Mouse (Mus musculus) left cerebral cortex, adult 18-20 months (tissue): ENCODE data around the gene Otop1. TPM values are rescaled to one million over a fixed set of nuclear protein-coding genes. Genes with fewer than 3 reads are reported as not detected.

ENCODE experiments used
- DNase-seq, 2 experiments: peaks; one replicate each; pipeline ENCODE4 v3.0.0; 2021 to 2022; ENCODE audit warnings: low spot score in 2 of 2, mixed read lengths in 1 of 2
- long read RNA-seq, 2 experiments: library from polyadenylated mRNA; stranded (forward); transcript quantifications; one replicate each; pipeline ENCODE4 v2.0.0; 2021
- total RNA-seq, 2 experiments: library from RNA; stranded (reverse); gene quantifications; 2 replicates each; pipeline ENCODE4 v1.2.3; 2021

Gene Otop1
- not detected for total RNA-seq
- long read RNA-seq, experiment 1: 0 reads
- long read RNA-seq, experiment 2: 0 reads

GRCm38 (mm10) chr5:38275771-38276170 is at the start of gene Otop1:
Gene Otop1 (plus strand): TSS chr5:38275972.
- no peak for DNase-seq

- peak; percentile 45 to 56 for DNase-seq
These were observed 40.4 kb upstream of the Otop1 start for GRCm38 (mm10) chr5:38235422-38235821.

GRCm38 (mm10) chr5:38236627-38237026 is 39.1 kb upstream of the Otop1 start:
- no peak for DNase-seq

- no peak for DNase-seq
These were observed 34.9 kb upstream of the Otop1 start for GRCm38 (mm10) chr5:38240727-38241472.

- DNase-seq: no peak
These were observed 34.3 kb upstream of the Otop1 start for GRCm38 (mm10) chr5:38241473-38241834.

GRCm38 (mm10) chr5:38241966-38242365 is 33.8 kb upstream of the Otop1 start:
- no peak for DNase-seq

GRCm38 (mm10) chr5:38255195-38255594 is 20.6 kb upstream of the Otop1 start:
- DNase-seq: no peak

- no peak for DNase-seq
These were observed 20.1 kb upstream of the Otop1 start for GRCm38 (mm10) chr5:38255644-38256043.

GRCm38 (mm10) chr5:38256551-38256950 is 19.2 kb upstream of the Otop1 start:
- no peak for DNase-seq

GRCm38 (mm10) chr5:38258034-38258772 is 17.6 kb upstream of the Otop1 start:
- peak in 1 of 2 experiments; percentile 18 for DNase-seq

- no peak for DNase-seq
These were observed 17.0 kb upstream of the Otop1 start for GRCm38 (mm10) chr5:38258773-38259146.

- DNase-seq: no peak
These were observed 16.2 kb upstream of the Otop1 start for GRCm38 (mm10) chr5:38259455-38260106.

GRCm38 (mm10) chr5:38260107-38260682 is 15.6 kb upstream of the Otop1 start, which contains the start of gene Tmem128:
Gene Tmem128 (plus strand): TSS chr5:38260185.
- DNase-seq: peak; percentile 66 to 76

GRCm38 (mm10) chr5:38270942-38271341 is 4.8 kb upstream of the Otop1 start:
- DNase-seq: no peak

- no peak for DNase-seq
These were observed 1.9 kb upstream of the Otop1 start for GRCm38 (mm10) chr5:38273831-38274230.

- DNase-seq: no peak
These were observed 679 bp downstream of the Otop1 start for GRCm38 (mm10) chr5:38276451-38276850.

GRCm38 (mm10) chr5:38277098-38277866 is 1.5 kb downstream of the Otop1 start:
- peak in 1 of 2 experiments; percentile 8 for DNase-seq

GRCm38 (mm10) chr5:38277936-38278600 is 2.3 kb downstream of the Otop1 start:
- no peak for DNase-seq

GRCm38 (mm10) chr5:38280075-38280474 is 4.3 kb downstream of the Otop1 start:
- no peak for DNase-seq

GRCm38 (mm10) chr5:38285724-38286123 is 10.0 kb downstream of the Otop1 start:
- DNase-seq: no peak
